Mouse (Mus musculus): ENCODE data around the gene Tuba1a. TPM values are rescaled to one million over a fixed set of nuclear protein-coding genes. Genes with fewer than 3 reads are reported as not detected.

The Tuba1a gene
- 100 to 1,000 TPM in 3 of 4 experiments, 10 to 100 TPM in 1; 70.5 to 196 (median 116) TPM for total RNA-seq (2022)

- peak; percentile 85 for DNase-seq
Observed at GRCm38 (mm10) chr15:98953401-98954356, at the start of gene Tuba1a, which contains the start of gene Gm49450. Gene Tuba1a, minus strand, starts transcription at chr15:98953703. Gene Gm49450, minus strand, starts transcription at chr15:98953551.

- no peak for DNase-seq
Observed at GRCm38 (mm10) chr15:99001451-99001931, 48.0 kb upstream of the Tuba1a start.

- no peak for DNase-seq
Observed at GRCm38 (mm10) chr15:99000535-99001283, 47.2 kb upstream of the Tuba1a start.

GRCm38 (mm10) chr15:98998775-98999157 is 45.3 kb upstream of the Tuba1a start:
- DNase-seq = no peak

GRCm38 (mm10) chr15:98997938-98998774 is 44.7 kb upstream of the Tuba1a start:
- no peak for DNase-seq

- DNase-seq = no peak
Observed at GRCm38 (mm10) chr15:98996840-98997239, 43.3 kb upstream of the Tuba1a start.

- DNase-seq = no peak
Observed at GRCm38 (mm10) chr15:98994957-98995520, 41.5 kb upstream of the Tuba1a start.

- peak; percentile 75 for DNase-seq
Observed at GRCm38 (mm10) chr15:98993865-98994264, 40.4 kb upstream of the Tuba1a start.

- DNase-seq = peak; percentile 90
Observed at GRCm38 (mm10) chr15:98993093-98993793, 39.7 kb upstream of the Tuba1a start.

- no peak for DNase-seq
Observed at GRCm38 (mm10) chr15:98992086-98992912, 38.8 kb upstream of the Tuba1a start.

GRCm38 (mm10) chr15:98991540-98992050 is 38.1 kb upstream of the Tuba1a start:
- no peak for DNase-seq

- no peak for DNase-seq
Observed at GRCm38 (mm10) chr15:98990669-98991539, 37.4 kb upstream of the Tuba1a start.

- DNase-seq = no peak
Observed at GRCm38 (mm10) chr15:98989701-98990430, 36.4 kb upstream of the Tuba1a start.

GRCm38 (mm10) chr15:98988787-98989186 is 35.3 kb upstream of the Tuba1a start:
- DNase-seq = no peak

GRCm38 (mm10) chr15:98987661-98988181 is 34.2 kb upstream of the Tuba1a start:
- DNase-seq = no peak

- no peak for DNase-seq
Observed at GRCm38 (mm10) chr15:98987077-98987630, 33.7 kb upstream of the Tuba1a start.

GRCm38 (mm10) chr15:98985982-98986715 is 32.6 kb upstream of the Tuba1a start:
- DNase-seq = no peak
